Mouse (Mus musculus): ENCODE results near the gene Brf1.

Brf1 gene

DNA sequence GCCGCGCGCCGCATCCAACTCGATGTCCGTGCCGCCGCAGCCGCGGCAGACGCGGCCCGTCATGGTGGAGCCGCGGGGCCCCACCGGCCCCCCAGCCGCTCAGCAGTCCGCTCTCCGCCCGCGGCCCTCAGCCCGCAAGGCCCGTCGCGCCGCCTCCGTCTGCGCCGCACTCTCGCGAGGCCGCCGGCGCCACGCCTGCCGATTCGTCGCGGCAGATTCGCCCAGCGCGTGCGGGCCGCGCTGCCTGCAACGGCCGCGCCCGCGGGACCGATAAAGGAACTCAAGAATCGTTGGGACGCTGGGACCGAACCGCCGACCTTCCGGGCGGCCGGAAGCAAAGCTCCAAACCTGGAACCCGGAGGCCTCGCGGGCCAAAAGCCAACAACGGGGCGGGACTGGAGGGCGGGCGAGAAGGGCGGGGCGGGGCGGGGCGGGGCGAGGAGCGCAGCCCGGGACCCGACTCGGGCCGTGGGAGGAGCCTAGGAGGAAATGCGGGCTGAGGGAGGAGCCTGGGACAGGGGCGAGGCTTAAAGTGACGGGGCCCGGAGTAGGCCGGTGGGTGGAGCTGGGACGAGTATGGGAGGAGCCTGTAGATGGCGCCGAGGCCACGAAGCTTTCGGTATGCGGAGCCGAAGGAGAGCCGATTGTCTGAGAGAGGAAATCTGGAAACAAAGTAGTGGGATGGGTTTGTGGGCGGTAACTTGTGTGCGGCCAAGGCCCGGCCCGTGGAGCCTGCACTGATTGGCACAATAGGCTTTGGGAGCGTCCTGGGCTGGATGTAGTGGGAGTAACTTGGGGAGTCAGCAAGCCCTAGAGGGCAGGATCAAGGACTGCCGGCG lies at the start of gene Brf1:
Gene Brf1 (minus strand): TSS at position 411 of the 839 bp plus-strand sequence.
- peak; percentile 98 for DNase-seq (ENCODE audit: low read depth)

DNA sequence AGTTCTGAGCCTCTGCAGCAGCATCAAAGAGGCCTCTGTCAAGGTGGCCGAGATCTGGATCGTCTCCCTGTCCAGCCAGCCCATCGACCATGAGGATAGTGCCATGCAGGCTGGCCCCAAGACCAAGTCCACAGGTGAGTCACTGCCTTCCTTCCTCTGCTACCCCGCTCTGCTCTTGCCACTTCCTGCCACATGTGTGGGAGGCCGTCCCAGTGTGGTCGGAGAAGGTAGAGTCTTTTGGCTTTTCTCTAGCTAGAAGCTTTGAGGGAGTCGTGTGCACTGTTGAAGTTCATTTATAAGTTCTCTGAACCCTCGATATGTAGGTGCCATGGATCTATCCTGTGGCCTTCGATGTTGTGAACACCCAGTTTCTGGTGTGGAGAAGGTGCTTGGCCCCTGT lies 49.3 kb upstream of the Brf1 start:
- DNase-seq (ENCODE audit: low read depth): peak; percentile 74

DNA sequence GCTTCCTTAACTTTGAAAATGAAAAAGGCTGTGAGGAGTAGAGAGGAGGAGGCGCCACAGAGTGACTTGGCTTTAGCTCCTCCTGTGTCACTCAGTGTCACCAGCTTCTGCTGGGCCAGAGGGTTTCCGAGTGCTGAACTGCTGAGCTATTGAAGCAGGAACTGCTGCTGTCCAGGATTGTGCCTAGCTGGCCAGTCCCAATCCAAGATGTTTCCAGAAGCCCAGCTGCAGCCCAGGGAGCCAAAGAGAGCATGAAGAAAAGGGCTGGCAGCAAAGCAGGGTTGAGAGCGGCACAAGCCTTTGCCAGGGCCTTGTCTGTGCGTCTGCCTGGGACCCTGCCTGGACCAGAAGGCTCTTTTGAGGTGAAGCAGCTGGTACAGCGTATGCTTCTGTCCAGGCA lies 47.6 kb upstream of the Brf1 start:
- DNase-seq (ENCODE audit: low read depth): peak; percentile 50

DNA sequence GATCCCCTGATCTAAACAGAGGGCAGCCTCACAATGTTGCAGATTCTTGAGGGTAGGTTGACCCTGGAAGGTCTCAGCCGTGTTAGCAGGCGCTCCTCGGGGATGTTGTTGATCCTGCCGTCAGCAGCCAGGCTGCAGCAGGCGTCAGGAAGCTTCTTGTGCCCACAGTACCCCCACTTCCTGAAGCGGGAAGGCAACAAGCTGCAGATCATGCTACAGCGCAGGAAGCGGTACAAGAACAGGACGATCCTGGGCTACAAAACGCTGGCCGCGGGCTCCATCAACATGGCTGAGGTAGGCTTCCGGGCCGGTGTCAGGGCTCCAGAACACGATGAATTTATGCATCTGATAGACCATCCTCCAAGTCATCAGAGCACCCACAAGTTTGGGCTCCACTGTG lies 46.4 kb upstream of the Brf1 start:
- peak; percentile 69 for DNase-seq (ENCODE audit: low read depth)

DNA sequence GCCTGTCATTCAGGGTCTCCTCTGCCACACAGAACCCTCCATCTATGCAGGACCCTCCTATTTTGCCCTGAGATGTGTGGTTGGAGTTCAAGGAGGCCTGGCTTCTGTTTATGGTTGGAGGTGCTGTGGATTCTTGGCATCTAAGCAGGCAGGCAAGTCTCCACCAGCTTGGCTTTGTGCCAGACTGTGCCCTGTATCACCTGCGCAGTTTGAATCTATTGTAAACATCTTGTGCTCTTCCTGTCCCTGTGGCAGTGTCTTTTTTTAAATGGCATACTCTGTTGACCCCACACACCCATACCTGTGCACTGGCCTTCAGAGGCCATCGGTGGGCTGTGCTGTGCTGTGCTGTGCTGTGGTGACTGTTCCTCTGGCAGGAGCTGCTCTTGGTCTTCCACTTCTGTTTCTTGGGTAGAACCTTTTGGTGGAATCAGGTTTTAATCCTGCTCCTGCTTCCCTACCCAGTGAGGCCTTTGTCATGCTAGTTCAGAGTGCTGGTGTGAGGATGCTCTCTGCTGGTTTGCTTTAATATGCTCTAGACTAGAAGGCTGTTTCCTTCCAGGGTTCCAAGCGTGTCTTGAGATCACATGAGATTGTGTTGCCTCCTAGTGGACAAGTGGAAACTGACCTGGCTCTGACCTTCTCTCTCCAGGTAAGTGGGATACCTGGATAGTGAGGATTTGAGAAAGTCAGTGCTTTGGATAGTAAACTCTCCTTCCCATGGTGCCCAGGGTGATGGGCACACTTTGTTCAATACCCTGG lies 44.6 kb upstream of the Brf1 start:
- peak; percentile 72 for DNase-seq (ENCODE audit: low read depth)

DNA sequence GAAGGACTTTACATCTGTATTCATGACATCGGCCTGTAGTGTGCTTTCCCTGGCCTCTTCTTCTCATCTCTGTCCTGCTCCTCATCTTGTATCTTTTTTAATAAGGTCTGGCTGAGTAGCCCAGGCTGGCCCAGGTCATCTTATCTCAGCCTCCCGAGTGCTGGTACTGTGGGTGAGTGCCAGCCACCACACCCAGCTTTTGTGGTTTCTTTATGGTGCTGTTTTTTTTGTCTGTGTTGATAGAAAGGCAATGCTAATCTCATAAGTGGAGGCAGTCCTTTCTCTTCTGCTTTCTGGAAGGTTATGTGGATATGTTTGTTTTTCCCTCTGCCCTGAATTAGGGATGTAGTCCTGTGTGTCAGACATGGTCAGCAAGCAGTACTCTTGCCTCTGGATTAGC lies 42.0 kb upstream of the Brf1 start:
- DNase-seq (ENCODE audit: low read depth): no peak

DNA sequence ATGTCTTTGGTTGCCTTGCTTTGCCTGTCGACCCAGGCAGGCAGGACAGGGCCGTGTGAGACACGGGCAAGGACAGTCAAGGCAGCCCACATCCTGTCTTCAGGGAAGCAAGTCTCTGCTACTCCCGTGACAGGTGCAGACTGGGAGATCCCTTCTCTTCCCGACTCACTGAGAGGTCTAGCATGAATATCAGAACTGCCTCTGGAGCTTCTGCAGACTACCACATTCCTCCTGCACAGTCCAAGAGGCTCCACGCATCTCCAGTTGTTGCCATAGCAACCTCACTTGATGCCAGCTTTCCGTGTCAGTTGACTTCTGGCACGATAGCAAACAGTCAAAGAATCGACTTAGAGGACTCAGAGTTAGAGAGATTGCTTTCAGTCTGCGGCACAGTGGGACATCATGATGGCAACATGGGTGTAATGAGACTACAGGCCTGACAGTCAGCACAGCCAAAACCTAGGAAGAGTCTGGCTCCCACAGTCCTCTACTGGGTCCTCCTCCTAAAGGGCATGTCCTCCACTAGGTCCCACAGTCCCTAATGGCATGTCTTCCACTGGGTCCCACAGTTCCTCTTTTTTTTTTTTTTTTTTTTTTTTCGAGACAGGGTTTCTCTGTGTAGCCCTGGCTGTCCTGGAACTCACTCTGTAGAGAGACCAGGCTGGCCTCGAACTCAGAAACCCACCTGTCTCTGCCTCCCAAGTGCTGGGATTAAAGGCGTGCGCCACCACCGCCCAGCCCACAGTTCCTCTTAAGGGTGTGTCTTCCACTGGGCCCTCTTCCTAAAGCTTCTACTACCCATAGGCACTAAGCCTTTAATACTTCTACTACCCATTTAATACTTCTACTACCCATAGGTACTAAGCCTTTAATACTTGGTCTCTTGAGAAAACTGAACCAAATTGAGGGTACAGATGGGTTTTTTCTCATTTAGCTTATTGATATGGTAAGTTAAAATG lies 41.3 kb upstream of the Brf1 start:
- DNase-seq (ENCODE audit: low read depth): peak; percentile 54

DNA sequence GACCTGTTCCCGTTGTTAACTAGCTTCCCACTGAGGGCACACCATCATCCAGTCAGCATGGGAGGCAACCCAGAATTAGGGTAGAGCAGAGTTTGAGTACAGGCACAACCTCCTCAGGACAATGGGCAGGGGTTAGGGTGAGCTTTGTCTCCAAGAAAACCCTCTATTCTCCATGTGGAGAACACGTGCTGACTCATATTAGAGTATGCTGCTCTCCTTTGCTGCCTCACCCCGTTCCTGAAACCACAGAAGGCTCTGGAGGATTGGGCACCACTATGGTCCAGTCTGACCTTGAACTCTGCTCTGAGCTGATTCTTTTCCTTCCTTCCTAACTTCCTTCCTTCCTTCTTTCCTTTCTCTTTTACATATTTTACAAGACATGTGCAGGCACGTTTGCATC lies 37.9 kb upstream of the Brf1 start:
- DNase-seq (ENCODE audit: low read depth): no peak

DNA sequence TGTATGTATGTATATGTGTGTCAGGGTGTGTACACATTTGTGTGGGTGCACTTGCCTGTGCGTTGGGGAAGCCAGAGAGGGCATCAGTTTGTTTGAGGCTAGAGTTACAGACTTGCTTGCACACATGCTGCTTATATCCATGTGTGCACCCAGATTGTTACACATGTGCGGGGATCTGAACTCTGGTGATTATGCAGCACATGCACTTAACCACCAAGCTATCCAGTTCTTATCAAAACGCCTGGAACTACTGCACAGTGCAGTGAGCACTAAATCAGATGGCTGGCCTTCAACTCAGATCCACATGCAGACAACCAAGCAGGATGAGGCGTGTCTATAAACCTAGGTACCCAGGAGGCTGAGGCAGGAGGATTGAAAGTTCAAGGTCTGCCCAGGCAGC lies 36.5 kb upstream of the Brf1 start:
- no peak for DNase-seq (ENCODE audit: low read depth)

DNA sequence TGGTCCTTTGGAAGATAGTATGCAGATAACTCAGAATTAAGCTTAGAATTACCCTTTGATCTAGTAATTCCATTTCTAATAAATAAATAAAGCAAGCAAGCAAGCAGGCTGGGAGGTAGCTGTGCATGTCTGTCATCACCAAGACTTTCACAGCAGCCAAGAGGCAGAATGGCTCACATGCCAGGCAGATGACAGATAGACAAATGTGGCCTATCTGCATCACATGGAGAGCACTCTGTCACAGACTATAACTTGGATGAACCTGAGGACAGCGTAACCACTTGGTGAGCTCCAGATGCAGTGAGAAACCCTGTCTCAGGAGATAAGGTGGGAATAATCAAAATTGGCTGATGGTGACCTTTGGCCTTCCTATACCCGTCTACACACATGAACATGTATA lies 34.6 kb upstream of the Brf1 start:
- DNase-seq (ENCODE audit: low read depth): no peak

DNA sequence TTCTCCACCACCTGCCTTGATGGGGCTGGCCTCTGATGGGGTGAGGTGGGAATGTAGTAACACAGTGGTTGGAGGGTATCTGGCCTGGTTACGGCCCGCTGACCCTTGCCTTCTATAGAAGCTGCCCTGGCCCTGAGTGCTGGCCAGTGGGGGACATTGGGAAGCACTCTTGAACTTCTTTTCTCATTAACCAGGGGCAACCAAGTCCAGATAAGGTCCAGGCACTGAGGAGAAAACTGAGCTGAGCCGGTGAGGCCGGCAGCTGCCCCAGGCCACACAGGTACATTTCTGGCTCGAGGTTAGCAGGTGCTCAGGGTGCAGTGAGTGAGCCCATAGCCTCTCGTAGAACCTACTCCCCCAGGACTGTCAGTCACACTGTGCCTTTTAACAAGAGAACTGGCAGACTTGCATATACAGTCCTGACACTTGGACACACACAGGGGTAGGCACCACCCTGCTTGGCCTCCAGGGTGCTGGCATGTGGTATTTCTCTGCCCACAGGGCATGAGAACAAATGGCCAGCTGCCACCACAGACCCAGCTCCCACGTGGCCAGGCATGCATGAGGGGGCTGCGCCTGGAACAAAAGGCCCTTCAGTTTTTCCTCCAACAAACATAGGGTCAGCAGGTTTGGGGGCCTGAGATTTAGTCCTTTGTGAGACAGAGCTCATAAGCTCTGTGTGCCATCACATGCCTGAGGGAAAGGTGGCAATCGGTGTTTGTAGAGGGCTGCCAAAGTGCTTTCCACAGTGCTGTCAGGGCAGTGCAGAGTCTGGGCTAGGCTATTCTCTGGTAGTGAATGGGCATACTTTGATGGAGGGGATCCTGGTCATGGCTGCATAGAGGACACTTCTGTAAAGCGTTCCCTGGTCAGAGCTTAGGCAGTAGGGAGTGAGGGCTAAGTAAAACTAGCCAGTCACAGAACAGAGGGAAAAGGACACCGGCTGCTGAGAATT lies 32.1 kb upstream of the Brf1 start:
- DNase-seq (ENCODE audit: low read depth): no peak

DNA sequence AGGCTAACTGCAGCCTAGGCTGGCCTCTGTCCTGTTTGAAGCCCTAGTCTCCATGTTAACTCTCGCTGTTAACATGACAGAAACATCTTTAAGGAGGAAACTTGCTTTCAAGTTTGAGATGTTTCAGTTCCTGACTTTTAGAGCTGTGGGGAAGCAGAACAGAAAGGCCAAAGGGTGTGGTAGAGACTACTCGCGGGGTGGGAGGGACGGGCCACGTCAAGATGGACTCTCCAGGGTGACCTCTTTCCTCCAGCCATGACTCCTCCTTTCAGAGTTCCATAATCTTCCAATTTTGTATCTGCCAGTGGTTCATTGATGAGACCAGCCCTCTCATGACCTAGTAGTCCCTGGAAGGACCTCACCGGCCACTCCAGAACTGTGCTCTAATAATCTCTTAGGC lies 30.9 kb upstream of the Brf1 start:
- DNase-seq (ENCODE audit: low read depth): no peak

DNA sequence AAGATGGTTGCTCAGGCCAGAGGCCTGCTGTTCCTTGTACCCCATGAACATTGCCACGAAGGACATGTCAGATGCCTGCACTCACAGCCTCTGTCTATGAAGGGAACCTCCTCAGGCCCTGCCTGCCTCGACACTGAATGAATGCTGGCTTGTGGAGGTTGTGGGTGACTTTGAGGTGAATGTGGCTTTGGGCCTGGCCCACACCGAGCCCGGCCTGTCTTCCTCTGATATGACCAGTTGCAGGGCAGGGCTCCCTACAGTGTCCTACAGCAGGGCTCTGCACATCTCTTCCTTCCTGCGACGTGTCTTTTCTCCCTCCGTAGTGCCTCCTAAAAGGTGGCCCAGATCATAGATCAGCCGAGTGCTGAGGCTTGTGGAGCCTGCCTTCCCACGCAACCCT lies 30.5 kb upstream of the Brf1 start:
- no peak for DNase-seq (ENCODE audit: low read depth)

DNA sequence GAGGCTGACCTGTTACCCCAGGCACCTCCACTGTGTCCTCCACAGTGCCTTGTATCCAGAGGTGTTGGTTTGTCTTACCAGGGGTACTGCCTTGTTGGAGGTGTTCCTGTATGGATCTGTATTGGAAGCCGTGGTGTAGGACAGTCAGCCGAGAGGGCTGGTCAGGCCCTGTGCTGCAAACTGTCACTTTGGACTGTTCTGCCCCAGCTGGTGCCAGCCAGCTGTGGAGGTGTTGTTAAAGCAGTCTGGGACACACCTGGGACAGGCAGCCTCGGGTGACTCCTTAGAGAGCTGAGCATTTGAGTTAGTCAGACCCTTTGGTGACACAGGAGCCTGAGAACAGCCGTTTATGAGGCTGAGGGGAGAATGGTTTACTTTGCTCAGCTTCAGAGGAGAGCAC lies 29.5 kb upstream of the Brf1 start:
- no peak for DNase-seq (ENCODE audit: low read depth)

DNA sequence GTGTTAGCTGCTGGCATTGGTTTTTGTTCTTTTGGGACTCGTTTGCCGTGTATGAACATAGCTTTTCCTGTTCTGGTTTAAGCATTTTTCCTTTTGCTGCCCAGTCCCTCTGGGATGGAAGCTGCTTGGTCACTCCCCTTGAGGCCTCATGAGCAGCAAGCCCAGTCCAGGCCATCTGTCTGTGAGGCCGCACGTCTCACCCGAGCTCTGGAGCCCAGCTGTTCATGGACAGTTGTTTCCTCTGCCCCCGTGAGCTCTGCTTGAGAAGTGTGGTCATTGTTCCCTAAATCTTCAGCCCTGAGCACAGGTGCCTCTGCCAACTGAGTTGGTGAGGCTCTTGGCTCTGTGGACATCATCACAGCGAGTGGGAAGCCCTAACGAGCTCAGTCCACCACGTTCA lies 28.4 kb upstream of the Brf1 start:
- DNase-seq (ENCODE audit: low read depth): no peak

DNA sequence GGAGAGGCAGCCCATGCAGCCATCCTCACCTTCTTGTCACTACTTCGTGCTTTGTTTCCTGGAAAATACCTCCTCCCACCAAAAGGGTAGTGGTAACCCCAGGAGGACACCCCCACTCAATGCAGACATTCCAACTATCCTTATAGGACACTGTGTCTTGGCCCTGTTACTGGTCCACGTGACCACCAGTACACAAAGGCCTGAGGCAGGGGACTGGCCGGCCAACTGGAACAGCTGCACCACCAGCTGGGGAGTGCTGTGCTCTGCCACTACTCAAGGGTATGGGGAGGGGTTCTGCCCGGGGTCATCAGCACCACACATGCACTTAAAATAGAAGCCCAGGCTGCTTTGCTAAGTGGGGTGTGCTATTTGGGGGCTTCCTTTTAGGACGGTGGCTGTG lies 27.6 kb upstream of the Brf1 start:
- DNase-seq (ENCODE audit: low read depth): no peak

DNA sequence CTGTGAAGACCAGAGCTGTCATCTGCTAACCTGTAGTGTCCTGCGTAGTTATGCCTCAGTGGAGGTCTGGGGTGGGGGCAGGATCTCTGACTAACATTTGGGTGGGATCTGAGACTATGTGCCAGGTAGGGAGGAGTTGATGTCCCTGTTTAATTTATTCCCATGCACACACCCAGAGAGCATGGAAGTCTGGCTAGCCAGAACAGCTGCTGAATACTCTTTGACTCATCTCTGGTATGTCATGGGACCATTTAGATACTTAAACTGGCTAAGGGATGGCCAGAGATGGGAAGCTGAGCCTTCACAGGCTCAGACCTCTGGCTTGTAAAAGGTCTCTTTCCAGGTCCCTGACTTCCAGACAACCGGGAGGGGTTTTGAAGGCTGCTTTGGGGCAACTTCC lies 27.0 kb upstream of the Brf1 start:
- DNase-seq (ENCODE audit: low read depth): no peak

DNA sequence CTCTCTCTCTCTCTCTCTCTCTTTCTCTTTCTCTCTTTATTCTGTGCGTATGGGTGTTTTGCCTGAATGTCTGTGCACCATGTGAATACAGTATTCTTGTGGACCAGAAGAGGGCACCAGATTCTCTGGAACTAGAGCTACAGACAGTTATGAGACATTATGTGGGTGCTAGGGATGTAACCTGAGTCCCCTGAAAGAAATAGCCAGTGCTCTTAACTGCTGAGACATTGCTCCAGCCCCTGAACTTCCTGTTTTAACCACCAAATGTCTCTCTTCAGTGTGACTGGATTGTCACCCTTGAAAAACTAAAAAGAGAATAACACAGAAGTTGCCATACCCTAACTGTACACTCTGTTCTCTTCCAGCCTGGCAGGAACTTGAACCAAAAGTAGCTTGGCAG lies 26.1 kb upstream of the Brf1 start:
- peak; percentile 41 for DNase-seq (ENCODE audit: low read depth)

DNA sequence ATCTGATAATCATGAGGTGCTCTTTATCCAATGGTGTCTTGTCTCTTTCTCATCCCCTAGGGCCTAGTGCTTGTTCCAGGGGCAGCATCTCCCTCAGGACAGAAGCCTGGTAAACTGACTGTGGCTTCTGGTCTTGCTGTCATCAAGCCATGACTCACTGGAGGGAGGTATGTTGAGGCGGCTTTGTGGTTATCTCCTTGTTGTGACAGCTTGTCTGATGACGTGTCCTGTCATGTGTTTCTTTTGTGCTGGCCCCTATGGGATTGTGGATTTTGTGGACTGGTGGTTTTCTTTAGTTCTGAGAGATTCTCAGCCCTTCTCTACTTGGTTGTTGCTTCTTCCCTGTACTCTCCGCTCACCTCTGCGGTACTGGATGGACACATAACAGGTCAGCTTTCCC lies 22.6 kb upstream of the Brf1 start:
- DNase-seq (ENCODE audit: low read depth): no peak

DNA sequence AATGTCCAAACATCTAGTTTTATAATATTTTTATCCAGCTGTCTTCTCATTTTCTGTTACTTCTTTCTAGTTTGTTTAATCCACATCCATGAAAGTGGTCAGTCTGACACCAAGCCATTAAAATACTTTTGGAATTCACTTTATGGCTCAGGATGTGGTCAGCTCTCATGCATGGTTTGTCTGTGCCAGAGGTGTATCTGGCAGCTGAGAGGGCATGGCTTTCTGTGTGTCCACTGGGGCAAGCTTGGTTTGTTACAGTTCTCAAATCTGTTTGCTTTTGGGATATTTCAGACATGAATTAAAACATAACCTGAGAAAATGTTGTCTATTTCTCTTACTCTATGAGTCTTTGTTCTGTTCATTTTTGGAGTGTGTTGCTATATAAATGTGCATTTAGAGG lies 21.0 kb upstream of the Brf1 start:
- no peak for DNase-seq (ENCODE audit: low read depth)

DNA sequence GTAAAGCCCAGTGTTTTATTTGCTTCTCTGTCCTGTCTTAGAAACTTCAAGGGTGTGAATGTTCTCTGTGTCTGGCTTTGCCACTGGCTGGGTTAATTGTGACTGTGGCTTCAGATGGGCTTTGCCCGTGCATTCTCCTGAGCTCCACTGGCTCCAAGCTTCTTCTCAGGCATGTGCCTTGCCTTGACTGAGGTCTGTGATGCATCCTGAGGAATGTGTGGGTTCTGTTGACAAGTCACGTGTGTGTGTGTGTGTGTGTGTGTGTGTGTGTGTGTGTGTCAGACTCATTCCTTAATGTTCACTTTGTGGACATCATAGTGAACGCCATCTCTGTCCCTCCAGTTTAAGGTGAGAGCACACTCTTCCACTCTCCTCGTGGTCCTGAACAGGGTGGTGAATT lies 18.3 kb upstream of the Brf1 start:
- no peak for DNase-seq (ENCODE audit: low read depth)

Data from naive thymus-derived CD4-positive, alpha-beta T cell, adult 2 months (primary cell).